Mouse (Mus musculus): Measurements from ENCODE around the gene Gars. TPM values are rescaled to one million over a fixed set of nuclear protein-coding genes. Genes with fewer than 3 reads are reported as not detected.

The Gars gene
- total RNA-seq, 1 experiment from 2014 or later: 58.1 TPM

DNA sequence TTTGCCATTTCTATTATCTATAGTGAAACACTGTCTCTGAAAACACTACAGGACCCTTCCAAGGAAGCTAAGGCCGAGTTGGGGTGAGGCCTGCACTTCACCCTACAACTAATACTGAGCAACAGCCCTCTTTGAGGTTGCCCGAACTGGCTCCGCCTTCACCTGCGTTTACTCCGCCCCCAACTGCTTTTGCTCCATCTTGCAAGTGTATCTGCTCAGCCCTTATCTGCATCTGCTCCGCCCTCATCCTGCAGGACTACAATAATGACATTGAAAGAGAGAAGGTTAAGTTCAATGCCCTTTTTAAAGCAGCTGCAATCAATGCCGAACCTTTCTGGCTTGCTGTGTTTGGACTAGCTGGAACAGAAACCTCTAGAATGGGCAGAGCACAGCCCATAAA, 16.0 kb upstream of the Gars start:
- ATAC-seq (ENCODE audit: extremely low read depth, insufficient number of reproducible peaks, low FRiP score, poor library complexity, severe bottlenecking): no peak

DNA sequence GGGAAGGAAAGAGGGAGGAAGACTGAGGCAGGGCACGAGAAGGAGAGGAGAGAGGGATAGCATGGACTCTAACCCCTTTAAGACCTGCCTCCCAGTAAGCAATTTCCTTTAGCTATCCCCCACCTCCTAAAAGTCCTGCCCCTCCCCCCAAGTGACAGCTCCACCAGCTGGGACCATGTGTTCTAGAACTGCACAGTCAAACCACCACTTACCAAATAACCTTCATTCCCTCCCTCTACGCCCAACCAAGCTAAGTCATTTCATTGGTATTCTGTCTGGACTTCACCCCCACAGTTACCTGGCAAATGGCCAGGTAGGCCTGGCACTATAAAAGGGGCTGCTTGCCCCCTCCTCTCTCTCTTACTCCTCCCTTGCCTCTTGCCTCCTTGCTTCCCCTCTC, 10.2 kb upstream of the Gars start:
- no peak for ATAC-seq (ENCODE audit: extremely low read depth, insufficient number of reproducible peaks, low FRiP score, poor library complexity, severe bottlenecking)

DNA sequence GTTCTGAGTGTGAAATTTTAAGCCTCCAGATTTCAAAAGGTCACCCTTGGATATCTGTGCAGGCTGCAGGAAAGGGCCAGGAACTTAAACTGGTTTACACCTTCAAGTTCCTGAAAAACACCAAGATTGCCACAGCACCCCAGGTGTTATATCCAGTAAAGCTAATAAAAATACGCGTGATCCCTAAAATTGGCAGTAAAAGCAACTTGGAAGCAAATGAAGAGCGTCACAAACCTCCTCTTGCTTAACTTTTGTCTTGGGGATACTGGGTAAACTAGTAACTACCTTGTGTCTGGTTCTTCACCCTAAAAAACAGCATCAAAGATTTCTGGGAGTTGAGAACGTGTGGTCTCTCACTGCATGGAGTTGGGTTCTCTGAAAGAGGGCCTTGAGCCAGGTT, 1.1 kb upstream of the Gars start:
- ATAC-seq (ENCODE audit: extremely low read depth, insufficient number of reproducible peaks, low FRiP score, poor library complexity, severe bottlenecking): no peak

DNA sequence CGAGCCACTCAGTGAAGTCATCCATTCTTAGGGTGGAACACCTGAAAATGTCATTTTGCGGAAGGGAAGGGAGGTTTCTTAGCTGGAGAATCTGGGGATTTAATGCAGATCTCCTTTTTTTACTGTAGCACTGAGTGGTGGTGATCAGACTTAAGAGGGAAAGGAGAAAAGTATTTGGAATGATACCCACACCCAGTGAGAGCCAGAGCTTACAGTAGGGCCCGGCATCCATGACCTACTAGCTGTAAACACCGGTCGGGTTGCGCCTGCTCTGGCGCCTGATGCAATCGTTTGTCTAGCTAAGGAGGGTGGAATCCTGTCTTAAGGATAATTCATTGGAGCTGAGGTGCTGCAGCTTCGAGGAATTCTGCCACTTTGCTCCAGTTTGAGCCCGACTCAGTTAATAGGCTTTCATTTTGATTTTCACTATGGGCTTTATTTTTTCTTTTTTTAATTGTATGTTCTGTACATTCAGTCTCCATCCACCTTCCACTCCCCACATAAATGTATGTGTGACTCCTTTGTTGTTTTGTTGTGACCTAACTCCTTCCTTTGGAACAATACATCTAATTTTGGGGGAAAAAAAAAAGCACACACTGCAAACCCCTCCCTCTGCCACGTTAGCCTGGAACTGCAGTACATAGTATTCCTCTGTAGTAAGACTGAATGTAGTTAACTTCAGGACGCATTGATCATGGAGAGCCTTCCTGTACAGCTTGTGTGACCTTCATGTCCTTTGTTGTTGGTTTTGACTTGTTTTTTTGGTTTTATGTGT, 1.1 kb downstream of the Gars start:
- ATAC-seq (ENCODE audit: extremely low read depth, insufficient number of reproducible peaks, low FRiP score, poor library complexity, severe bottlenecking): no peak

- ATAC-seq (ENCODE audit: extremely low read depth, insufficient number of reproducible peaks, low FRiP score, poor library complexity, severe bottlenecking): no peak
These were observed 1.6 kb downstream of the Gars start for GRCm38 (mm10) chr6:55039446-55039783.

DNA sequence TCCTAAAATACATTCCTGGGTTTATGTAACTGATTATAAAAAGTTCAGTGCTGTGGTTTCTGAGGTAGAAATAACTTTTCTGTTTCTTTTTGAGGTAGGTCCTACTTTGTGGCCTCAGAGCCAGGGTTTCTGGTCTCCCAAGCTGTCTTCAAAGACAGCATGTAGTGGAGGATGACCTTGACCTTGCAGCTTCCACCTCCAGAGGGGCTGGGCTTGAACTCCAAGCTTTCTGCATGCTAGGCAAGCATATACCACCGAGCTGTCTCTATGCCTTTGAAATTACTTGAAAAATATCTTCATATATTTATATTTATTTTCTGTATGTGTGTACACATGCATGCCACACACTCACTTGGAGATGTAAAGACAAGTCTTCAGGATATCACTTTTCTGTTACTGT, 2.2 kb downstream of the Gars start:
- no peak for ATAC-seq (ENCODE audit: extremely low read depth, insufficient number of reproducible peaks, low FRiP score, poor library complexity, severe bottlenecking)

GRCm38 (mm10) chr6:55043206-55043605, 5.4 kb downstream of the Gars start:
- ATAC-seq (ENCODE audit: extremely low read depth, insufficient number of reproducible peaks, low FRiP score, poor library complexity, severe bottlenecking): no peak

DNA sequence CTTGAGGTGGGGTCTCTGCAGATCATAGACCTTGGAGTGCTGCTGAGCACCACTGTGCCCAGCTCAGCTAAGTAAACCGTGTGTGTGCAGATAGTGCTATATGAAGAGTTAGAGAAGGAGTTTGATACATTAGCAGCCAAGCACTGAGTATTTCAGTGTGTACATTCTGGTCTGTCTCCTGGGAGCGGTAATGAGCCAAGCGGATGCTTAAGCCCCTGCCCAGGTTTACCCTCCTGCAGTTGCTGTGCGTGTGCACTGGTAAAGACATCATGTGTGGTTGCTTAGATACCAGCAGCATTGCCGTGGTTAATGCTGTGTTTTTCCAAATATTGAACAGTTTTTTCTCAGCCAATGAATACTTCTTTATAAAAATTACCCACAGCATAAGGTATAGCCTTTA, 6.7 kb downstream of the Gars start:
- ATAC-seq (ENCODE audit: extremely low read depth, insufficient number of reproducible peaks, low FRiP score, poor library complexity, severe bottlenecking): no peak

DNA sequence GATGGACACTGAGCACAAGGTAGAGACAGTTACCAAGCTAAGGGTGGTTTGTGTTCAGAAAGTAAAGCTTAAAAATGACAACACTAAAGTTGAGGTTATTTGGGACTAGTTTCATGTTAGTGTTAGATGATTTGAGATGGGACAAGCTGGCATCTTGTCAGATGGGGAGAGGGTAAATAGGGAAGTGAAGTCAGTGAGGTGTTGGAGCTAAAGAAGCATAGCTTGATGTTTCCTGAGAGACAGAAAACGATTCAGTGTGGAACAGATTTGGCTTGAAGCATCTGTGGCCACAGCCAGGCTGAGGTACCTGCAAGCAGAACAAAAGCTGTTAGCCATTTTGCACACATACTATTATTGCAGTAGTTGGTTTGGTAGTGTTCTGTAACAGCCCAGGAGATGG, 7.5 kb downstream of the Gars start:
- ATAC-seq (ENCODE audit: extremely low read depth, insufficient number of reproducible peaks, low FRiP score, poor library complexity, severe bottlenecking): no peak

DNA sequence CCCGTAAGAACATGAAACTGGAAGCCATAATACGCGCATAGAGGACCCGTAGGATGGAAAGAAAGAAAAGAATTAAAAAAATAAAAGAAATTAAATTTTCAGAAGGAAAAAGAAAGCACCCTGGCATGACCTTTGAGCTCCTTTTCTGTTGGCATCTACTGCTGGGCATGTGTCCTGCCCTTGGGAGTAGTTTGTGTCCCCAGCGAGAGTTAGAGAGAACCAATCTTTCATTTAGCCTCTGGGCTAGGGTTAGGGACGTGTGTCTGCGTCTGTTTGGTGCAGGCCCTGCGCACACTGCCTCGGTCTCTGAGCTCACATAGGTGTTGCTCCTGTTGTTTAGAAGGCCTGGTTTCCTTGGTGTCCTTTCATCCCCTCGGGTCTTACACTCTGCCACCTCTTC, 11.4 kb downstream of the Gars start:
- ATAC-seq (ENCODE audit: extremely low read depth, insufficient number of reproducible peaks, low FRiP score, poor library complexity, severe bottlenecking): no peak

GRCm38 (mm10) chr6:55054491-55054890, 16.7 kb downstream of the Gars start:
- no peak for ATAC-seq (ENCODE audit: extremely low read depth, insufficient number of reproducible peaks, low FRiP score, poor library complexity, severe bottlenecking)

GRCm38 (mm10) chr6:55057427-55057826, 19.6 kb downstream of the Gars start:
- no peak for ATAC-seq (ENCODE audit: extremely low read depth, insufficient number of reproducible peaks, low FRiP score, poor library complexity, severe bottlenecking)

DNA sequence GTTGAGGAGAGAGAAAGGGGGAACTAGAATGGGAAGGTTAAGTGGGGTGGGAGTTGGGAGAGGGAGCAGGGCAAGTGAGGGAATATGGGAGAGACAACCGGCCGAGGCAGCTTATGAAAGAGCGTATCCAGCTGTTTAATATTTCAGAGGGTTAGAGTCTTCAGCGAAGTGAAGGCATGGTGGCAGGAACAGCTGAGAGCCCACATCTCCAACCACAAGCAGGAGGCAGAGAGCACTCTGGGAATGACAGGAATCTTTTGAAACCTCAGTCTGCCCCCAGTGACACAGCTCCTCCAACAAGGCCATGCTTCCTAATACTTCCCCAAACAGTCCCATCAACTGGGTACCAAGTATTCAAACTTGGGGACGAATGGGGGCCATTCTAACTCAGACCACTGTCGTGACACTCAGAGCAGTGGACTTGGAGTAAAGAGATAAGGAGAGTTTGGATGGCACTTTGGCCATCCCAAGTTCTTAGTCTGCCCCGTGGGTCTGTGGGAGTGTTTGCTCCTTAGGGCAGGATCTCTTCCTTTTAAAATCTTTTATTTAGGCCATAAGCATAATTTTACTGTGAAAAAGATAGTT, 22.5 kb downstream of the Gars start:
- ATAC-seq (ENCODE audit: extremely low read depth, insufficient number of reproducible peaks, low FRiP score, poor library complexity, severe bottlenecking): no peak

- ATAC-seq (ENCODE audit: extremely low read depth, insufficient number of reproducible peaks, low FRiP score, poor library complexity, severe bottlenecking): no peak
These were observed 23.5 kb downstream of the Gars start for GRCm38 (mm10) chr6:55061328-55061727.

DNA sequence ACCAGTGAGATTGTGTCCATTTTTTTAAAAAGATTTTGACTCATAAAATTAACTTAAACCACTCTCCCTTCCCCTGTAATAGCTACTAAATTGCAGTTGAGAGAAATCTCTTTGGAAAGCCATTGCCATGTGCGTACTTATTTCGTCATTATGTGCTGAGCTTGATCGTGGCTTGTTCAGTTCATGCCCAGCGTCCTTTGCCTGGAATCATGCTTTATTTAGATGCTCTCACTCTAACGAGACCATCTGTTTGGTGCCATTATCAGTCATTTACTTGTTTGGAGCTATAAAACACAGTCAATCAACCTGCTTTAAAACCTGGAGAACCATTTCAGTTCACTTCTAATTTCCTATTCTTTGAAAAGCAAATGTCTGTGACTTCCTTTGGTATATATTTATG, 24.4 kb downstream of the Gars start:
- no peak for ATAC-seq (ENCODE audit: extremely low read depth, insufficient number of reproducible peaks, low FRiP score, poor library complexity, severe bottlenecking)

- no peak for ATAC-seq (ENCODE audit: extremely low read depth, insufficient number of reproducible peaks, low FRiP score, poor library complexity, severe bottlenecking)
These were observed 26.1 kb downstream of the Gars start for GRCm38 (mm10) chr6:55063793-55064476.

DNA sequence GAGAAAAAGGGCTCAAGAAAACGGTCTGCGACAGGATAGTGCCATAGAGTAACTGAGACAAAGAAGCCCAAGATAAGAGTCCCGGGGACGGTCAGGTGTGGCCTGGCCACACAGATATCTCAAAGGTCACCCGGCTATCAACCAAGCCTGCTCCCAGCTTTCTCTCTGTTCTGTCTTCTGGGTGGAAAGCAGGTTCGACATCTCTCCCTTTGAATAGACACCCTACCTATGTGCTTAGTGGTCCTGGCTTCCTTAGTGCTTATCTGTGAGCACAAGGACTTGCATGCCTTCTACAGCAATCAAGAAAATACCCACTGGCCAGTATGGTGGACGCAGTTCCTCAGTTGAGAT, 26.6 kb downstream of the Gars start:
- ATAC-seq (ENCODE audit: extremely low read depth, insufficient number of reproducible peaks, low FRiP score, poor library complexity, severe bottlenecking): no peak

DNA sequence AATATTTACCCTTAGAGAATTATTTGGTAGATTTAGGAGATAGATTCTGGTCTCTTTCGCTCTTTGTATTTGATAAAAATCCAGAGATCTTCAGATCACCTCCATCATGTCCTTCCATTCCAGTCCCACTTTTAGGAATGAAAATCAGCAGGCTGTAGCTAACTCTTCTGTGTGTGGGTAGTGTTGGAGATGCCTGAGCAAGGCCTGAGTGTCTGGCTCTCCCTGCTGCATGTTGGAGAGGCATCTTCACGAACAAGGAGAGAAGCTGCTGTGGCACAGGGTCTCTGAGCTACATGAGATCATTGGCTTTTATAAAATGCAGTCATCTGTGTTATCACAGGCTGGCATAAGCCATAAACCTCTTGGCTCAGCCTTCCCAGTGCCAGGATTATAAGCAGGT, 28.1 kb downstream of the Gars start:
- ATAC-seq (ENCODE audit: extremely low read depth, insufficient number of reproducible peaks, low FRiP score, poor library complexity, severe bottlenecking): no peak

DNA sequence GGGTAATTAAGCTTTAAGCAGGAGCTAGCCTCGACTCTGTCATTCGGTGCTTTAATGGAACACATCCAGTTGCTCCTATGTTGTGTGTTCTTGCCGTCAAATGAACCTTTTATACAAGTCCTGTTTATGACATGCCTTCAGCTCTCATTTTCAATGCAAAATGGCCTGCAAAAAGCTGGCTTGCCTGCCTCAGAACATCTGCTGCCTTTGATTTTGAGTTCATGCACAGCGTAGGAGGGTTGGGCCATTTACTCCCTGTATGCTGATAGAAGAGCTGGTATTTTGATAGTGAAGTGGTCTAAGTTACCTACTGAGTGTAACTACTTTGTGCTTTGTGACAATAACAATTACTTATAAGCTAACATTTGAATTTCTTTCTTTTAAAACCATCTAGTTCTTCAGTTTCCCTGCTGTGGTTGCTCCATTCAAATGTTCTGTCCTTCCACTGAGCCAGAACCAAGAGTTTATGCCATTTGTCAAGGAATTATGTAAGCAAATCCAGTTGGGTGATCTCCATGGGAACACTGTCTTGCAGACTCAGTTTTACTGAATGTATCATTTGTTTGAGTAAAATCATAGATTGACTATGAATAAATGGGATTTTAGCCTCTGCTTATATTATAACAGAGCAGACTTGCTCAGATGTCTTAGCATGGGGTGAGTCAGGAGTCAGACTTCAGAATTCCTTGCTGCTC, 38.9 kb downstream of the Gars start:
- no peak for ATAC-seq (ENCODE audit: extremely low read depth, insufficient number of reproducible peaks, low FRiP score, poor library complexity, severe bottlenecking)

DNA sequence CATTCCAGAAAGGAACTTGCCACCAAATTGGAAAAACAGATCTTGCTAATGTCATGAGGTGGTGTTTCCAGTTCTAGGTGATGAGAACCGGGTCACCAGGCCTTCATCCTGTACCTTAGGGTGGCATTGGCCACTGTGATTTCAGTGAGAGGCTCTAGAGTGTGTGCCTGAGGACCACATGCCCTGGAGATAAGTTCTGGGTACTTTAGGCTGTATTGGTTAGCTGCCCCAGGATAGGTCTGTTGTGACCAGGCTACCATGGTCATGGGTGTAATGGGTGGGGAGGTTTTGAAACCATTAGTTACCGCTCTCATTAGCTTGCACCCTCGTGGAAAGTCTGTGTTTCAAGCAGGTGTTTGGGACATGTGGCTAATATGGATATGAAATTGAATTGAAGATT, 43.6 kb downstream of the Gars start:
- no peak for ATAC-seq (ENCODE audit: extremely low read depth, insufficient number of reproducible peaks, low FRiP score, poor library complexity, severe bottlenecking)
